Mouse (Mus musculus): ENCODE results near the gene Gfy. TPM values are rescaled to one million over a fixed set of nuclear protein-coding genes. Genes with fewer than 3 reads are reported as not detected.
A peak's percentile ranks its signal among the peaks of the same experiment; 100 is the strongest.
"Not testable (repeated sequence)": the region's sequence is repeated elsewhere in the genome, so short reads cannot be mapped to it uniquely, and the experiment has no call there.

Gene Gfy
- total RNA-seq, 1 experiment from 2014 or later, result not detected

DNA sequence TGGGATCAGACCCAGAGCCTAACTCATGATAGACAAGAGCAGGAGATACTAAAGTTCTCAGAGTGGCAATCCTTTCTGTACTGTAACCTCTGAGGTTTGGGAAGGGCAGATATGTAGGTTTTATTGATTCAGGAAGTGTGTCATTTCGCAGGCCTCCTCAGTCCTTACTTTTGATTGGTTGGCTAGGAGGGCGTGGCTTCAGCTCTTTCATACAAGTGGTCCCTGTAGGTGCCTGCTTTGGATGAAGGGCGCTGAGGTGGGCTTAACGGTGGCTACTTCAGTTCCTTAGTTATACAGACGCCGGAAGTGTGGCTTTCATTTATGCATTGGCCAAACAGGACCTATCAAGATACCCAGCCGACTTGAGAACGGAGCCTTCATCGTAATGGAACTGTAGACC, 23.8 kb downstream of the Gfy start:
- ATAC-seq (ENCODE audit: extremely low read depth, insufficient number of reproducible peaks, low FRiP score, poor library complexity, severe bottlenecking), result no peak

DNA sequence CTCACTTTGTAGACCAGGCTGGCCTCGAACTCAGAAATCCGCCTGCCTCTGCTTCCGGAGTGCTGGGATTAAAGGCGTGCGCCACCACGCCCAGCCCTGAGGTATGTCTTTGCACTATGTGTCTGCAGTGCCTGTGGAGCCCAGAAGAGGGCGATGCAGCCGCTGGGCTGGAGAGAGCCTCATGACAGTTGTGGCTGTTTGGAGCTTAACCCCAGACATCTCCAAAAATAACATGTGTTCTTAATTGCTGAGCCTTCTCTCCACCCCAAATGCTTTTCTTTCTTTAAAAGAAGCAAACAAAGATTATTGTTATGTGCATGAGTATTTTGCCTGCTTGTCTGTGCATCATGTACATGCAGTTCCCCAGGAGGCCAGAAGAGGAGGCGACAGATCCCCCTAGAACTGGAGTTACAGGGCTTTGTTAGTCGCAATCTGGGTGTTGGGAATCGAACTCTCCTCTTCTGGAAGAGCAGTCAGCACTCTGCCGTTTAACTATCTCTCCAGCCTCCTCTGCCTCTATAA, 24.3 kb downstream of the Gfy start:
- 0 out of 2 replicates have a peak, but pooled peaks have one; percentile 27 for ATAC-seq (ENCODE audit: extremely low read depth, insufficient number of reproducible peaks, low FRiP score, poor library complexity, severe bottlenecking)

DNA sequence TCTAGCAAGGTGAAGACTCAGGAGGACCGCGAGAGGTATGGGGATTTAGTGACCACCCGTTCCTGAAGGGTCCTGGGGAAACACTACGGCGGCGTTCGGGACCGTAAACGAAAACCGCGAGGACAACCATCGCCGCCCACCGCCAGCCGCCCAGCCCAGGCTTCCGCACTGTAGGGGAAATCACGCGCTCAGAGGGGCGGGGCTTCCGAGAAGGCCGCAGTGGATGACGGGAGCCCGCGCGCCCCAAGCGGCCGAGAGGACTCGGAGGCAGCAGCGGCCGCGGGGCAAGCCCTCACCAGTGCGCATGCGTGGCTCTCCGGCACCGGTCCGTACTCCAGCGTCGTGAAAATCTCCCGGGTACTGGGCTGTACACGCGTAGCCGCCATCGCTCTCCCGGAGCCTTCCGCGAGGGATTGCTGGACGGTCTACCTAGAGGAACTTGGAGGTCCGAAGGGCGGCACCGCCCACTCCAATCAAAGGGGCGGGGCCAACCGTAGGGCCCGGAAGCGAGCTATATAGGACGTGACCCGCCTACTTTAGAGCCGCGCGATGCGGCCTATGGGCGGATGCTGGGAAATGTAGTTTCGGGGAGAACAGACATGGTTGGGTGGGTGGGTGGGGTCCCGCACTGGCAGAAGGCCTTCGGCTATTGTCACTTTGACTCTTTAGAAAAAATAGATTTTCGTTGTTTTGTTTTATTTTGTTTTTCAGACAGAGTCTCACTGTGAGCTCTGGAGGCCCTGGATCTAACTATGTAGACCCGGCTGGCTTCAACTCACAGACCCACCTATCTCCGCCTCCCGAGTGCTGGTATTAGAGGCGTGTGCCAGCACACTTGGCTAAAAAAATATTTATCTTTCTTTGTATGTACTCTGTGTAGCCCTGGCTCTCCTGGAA, 25.0 kb downstream of the Gfy start, which contains the start of the genes Pih1d1 and Aldh16a1:
Gene Pih1d1 (plus strand): TSS at position 208 of the 897 bp plus-strand sequence.
Gene Aldh16a1 (minus strand): TSS at position 489 of the 897 bp plus-strand sequence.
- peak; percentile 85 for ATAC-seq (ENCODE audit: extremely low read depth, insufficient number of reproducible peaks, low FRiP score, poor library complexity, severe bottlenecking)

DNA sequence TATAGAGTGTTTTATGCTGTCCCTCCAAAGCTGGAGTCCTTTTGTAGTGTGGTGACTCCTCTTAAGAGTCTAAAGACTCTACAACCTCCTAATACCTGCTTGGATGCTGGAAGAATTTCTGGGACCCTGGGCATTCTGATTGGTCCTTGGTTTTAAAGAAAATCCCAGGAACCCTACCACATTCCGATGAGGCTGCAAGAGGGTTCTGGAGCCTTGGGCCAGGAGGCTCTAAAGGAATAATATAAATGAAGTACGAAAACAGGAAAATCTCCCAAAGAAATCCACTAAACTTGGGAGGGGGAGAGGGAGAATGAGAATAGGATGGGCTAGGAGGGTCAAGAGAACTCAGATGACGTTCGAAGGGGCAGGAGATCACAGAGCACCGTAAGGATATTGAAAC, 25.8 kb downstream of the Gfy start:
- no peak for ATAC-seq (ENCODE audit: extremely low read depth, insufficient number of reproducible peaks, low FRiP score, poor library complexity, severe bottlenecking)

DNA sequence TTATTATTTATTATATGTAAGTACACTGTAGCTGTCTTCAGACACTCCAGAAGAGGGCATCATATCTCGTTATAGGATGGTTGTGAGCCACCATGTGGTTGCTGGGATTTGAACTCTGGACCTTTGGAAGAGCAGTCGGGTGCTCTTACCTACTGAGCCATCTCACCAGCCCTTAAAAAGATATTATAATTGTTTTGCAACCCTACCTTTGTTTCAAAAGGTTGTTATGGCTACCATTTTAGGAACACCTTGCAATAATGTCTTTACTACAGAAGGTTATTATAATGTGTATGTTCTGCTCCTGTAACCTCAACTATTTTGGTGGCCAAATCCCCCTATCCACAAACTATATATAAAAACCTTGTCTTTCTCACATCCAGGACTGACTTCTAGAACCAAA, 26.3 kb downstream of the Gfy start:
- not testable (repeated sequence) for ATAC-seq (ENCODE audit: extremely low read depth, insufficient number of reproducible peaks, low FRiP score, poor library complexity, severe bottlenecking)

DNA sequence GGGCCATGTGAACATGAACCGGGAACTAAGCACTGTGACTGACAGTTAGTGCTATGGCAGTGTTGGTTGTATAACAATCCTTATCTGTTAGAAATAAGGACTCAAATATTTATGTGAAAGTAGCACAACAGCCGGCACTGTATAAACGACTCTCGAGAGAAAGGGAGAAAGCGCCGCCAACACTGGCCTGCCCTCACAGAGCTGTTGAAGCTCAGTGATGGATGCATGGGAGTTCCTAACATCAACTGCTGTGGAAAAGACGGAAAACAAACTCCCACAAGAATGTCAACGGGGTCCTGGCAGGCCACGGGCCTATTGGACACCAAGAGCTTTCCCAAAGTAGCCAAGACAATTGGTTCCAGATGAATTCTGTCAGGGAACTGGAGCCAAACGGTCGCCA, 28.1 kb downstream of the Gfy start:
- ATAC-seq (ENCODE audit: extremely low read depth, insufficient number of reproducible peaks, low FRiP score, poor library complexity, severe bottlenecking), result no peak

DNA sequence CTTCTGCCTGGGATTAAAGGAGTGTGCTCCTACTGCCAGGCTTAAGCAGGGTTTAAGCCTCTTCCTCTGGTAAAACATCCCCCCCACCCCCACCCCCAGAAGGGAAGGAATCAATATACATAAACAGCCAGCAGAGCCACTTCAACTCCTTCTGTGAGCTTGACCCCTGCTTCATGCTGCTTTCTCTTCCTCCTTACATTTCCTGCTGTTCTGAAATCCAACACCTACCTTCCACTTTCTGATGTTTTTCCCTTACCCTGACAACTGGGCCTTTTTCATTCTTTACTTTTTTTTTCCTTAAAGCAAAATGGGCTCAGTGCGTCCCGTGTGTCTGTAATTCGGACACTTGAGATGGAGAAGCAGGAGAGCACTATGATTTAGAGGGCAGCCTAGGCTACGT, 29.0 kb downstream of the Gfy start:
- no peak for ATAC-seq (ENCODE audit: extremely low read depth, insufficient number of reproducible peaks, low FRiP score, poor library complexity, severe bottlenecking)

DNA sequence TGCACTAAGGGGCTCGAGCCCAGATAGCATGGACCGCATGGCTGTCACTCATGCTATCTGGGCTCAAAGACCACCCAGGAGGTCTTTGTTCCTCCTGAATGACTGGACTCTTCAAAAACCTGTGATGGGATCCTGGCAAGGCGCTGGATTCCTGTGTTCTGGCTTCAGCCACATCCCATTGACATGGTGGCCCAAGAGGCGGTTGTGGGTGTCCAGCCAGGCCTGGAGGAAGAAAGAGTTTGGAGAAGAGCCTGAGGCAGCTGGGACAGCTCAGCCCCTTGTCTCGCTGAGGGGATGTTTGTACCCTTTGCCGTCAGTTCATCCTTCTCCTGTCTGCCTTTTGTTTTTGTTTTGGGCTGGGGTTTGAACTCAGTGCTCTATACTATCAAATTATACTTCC, 29.8 kb downstream of the Gfy start:
- no peak for ATAC-seq (ENCODE audit: extremely low read depth, insufficient number of reproducible peaks, low FRiP score, poor library complexity, severe bottlenecking)

DNA sequence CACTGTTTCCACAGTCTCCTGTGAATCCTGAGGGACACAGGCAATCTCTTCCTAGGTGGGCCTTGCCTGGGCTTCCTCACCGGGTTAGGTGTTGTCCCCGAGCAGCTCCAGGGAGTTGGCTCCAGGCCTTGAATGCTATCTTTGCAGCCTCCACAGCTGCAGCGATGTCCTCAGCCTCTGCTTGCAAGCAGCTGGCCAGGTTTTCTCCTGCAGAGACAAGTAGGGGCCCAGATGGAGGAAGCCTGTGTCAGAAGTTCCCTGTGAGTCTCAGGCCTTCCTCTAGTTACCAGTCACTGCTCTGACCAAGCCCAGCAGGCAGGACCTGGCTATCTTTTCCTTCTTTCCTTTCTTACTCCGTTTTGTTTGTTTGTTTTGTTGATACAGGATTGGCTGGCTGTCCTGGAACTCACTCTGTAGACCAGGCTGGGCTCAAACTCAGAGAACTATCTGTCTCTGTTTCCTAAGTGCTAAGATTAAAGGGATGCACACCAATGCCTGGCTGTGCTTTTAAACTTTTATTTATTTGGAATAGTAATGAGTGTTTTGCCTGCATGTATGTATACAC, 30.8 kb downstream of the Gfy start:
- ATAC-seq (ENCODE audit: extremely low read depth, insufficient number of reproducible peaks, low FRiP score, poor library complexity, severe bottlenecking), result no peak

DNA sequence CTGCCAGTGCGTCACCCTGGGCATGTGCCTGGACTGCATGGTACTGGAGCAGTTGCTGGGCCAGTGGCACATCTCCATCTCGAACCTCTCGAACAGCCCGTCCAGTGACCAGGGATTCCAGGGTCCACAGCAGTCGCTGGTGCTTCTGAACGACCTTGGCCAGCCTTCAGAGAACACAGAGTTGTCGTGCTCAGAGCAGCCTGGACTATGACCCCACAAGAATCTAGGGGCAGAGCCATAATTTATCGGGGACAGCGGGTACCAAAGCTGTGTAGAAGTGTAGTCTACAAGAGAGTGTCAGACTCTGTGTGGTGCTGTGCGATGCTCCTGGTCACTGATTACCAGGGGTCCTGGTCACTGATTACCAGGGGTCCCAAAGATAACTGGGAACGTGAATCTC, 31.5 kb downstream of the Gfy start:
- no peak for ATAC-seq (ENCODE audit: extremely low read depth, insufficient number of reproducible peaks, low FRiP score, poor library complexity, severe bottlenecking)

DNA sequence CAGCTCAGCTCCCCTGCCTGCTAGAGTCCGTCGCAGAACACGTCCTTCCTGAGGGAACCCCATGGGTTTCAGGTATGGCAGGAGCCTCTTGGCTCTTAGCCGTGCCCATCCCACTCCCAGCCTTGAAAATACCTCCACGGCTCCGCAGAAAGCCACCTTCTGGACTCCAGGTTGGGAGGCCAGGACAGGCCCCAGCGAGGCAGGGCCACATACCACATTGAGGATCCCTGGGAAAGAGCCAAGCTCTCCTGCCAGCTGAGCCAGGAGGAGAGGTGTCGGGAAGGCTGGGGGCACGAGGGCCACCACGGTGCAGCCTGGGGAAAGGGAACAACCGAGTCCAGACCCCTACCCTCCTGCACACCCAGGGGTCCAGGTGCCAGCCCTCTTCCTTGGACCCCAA, 32.1 kb downstream of the Gfy start:
- no peak for ATAC-seq (ENCODE audit: extremely low read depth, insufficient number of reproducible peaks, low FRiP score, poor library complexity, severe bottlenecking)

DNA sequence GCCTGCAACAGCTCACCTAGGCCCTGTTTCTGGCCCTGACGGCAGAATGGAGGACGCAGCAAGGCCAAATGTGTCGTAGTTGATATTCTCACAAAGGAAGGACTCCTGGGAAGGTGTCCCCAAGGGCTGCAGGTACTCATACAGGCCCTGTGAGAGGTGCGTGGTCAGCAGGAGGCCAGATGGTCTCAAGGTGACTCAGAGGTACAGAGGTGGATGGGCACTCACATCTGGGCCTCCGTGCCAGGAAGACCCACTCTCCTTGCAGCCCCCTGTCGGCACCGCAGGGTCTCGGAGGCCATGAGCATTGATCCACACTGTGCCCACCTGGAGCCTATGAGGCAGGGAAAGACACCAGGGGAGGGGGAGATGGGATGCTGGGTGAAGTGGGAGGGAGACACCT, 33.9 kb downstream of the Gfy start:
- ATAC-seq (ENCODE audit: extremely low read depth, insufficient number of reproducible peaks, low FRiP score, poor library complexity, severe bottlenecking), result no peak

DNA sequence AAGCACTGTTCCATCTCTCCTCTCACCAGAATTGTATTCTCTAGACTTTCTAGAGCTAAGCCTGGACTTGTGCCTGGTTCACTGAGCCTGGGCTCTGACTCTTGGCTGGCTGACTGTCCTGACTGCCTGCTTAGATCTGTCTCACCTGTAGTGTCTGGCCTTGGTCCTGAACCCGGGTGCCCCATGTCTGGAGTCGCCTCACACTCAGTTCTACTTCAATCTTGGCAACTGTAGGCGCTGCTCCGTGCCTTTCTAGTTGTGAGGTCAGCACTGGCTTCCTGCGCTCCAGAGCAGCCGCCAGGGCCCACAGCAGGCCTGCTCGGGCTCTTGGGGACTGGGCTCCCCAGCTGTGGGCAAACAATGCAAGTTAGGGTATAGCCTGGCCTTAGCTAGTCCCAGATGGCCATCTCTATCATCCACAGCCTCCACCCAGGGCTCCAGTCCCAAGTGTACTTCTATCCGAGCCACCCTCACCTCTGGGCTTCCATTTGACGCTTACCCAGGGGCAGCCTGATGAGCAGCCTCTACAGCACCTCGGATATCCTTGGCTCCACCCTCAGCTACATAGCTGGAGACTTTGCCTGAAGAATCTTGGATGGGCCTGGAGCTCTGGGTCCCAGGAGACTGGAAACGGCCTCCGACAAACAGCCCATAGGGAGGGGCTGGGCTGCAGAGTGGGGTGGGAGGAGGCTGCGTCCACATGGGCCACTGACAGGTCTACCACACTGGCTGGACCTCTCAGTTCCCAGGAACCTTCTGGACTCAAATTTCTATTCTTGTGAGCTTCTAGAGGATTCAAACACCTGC, 34.8 kb downstream of the Gfy start:
- ATAC-seq (ENCODE audit: extremely low read depth, insufficient number of reproducible peaks, low FRiP score, poor library complexity, severe bottlenecking), result no peak

DNA sequence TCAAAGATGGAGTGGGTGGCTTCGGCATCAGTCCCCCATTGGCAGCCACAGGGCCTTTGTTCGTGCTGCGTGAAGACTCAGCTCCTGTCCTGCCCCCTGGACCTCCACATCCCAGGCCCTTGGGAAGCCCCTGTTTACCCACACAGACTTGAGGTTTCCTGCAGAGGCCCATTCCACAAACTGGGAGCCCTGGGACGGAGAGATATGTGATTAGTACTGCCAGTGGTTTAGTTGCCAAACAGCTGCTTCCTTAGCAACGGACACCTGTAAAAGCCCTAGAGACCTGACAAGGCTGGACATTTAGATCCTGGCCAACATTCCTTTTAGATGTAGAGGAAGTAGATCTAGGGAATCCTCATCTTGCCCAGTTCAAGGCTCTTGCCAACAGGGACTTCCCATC, 37.5 kb downstream of the Gfy start:
- ATAC-seq (ENCODE audit: extremely low read depth, insufficient number of reproducible peaks, low FRiP score, poor library complexity, severe bottlenecking), result no peak

DNA sequence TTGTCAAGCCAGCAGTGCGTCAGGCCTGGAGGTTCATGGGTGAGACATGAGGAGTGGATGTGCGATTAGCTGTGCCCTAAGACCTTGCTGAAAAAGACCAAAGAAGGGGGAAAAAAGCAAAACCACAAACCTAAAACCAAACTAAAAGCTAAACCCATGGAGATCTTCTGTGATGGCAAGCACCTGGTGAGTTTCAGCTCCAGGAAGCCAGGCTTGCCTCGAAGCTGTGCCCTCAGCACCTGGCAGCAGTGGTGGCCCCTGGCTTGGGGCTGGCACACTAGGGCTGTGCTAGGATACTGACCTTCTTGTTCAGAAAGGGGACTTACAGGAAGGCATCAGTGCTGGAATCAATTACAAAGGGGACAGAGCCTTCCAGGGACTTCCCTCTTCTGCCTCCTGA, 38.0 kb downstream of the Gfy start:
- no peak for ATAC-seq (ENCODE audit: extremely low read depth, insufficient number of reproducible peaks, low FRiP score, poor library complexity, severe bottlenecking)

DNA sequence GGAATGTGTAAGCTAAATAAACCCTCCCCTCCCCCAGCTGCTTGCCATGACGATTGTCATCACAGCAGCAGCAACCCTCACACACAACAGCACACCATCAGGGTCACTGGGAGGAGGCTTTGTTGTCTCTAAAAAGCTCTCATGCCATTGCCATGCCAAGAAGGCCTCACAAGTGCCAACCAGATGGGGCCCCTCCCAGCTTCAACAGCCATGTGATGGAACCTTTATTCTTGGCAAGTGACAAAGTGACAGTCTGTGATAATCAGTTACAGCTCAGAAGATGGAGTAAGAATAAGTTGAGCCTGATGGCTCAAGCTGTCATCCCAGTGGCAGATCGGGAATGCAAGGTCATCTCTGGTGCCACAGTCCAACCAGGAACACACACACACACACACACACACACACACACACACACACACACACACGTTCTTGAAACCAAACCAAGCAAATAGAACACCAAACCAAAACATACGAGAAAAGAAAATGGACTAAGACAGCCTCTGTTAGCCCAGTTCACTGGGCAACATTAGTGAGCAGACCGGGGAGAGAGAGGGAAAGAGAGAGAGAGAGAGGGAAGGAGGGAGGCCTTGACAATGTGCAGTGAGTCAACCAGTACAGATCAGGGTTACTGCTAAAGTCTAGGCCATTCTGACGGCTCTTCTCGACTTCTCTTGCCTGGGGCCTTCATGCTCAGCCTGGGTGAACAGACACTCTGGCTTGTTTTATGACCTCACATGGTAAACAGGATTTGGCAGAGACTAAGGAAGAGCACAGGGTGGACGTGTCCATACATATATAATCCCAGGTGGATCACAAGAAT, 39.3 kb downstream of the Gfy start:
- ATAC-seq (ENCODE audit: extremely low read depth, insufficient number of reproducible peaks, low FRiP score, poor library complexity, severe bottlenecking), result no peak

DNA sequence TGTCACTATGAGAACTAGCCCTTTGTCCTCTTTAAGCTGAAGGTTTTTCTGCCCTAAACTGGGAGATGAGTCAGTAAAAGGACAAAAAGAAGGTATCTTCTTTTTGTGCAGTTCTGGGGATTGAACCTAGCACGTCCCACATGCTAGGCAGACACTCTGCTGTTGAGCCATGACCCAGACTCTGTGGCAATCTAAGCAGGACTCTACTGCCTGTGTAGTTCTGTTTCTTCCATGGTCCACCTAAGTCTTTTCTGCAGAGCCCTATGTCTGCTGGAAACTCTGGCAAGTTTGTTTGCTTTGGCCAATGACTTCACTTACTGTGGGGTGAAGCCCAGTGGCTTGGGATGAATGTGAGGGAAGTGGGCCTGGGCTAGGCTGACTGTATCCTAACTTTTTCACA, 41.0 kb downstream of the Gfy start:
- no peak for ATAC-seq (ENCODE audit: extremely low read depth, insufficient number of reproducible peaks, low FRiP score, poor library complexity, severe bottlenecking)

DNA sequence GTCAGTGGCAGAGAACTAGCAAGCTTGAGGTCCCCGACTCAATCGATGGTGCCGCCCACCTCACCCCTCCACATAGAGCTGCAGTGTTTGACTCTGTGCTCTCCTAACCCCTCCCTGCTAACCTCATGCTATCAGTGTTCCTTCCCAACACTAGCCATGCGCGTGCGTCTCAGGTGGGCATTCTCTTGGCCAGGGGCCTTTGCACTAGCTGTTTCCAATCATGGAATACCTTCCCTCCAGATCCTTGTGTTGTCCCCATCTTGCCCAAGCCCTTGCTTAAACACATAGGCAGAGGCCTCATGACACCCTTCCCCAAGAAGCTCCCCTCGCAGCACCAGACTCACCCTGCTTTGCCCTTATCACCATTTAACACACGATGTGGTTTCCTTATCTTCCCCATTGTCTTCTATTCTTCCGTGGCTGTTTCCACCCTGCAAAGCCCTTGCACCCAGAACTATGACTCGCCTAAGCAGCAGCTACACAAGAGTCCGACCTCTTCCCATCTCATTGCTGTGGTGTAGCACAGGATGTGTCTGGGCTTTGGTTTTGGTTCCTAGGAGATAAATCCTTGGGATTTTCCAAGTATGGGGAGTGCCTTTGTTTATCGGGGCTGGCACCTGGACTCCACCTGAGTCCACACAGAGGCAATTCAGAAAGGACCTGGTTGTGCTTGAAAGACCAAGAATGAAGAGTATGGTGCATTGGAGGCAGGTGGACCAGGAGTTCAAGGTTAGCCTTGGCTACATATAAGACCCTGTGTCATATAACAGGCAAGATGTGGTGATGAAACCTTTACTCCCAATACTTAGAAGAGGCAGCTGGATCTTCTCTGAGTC, 42.0 kb downstream of the Gfy start:
- ATAC-seq (ENCODE audit: extremely low read depth, insufficient number of reproducible peaks, low FRiP score, poor library complexity, severe bottlenecking), result no peak
